Mouse (Mus musculus): Measurements from ENCODE around the gene Jund.

GRCm38 (mm10) chr8:70689892-70690390 lies 8.8 kb upstream of the Jund start:
- no peak for TF ChIP-seq EP300 (IDR thresholded peaks at IDR 0.05; ENCODE audit: low read depth)
- TF ChIP-seq CTCF (IDR thresholded peaks at IDR 0.05; ENCODE audit: low read depth), result no peak
